Mouse (Mus musculus) c-Kit-negative CD71-positive TER-119-positive erythroid progenitor cells, embryonic 14.5 days (primary cell): ENCODE measurements at regions not wholly inside any gene's neighbourhood (a gene's known extent, or its start where the extent isn't known, plus 50 kb on each side); places are given as distances from the start of the nearest gene placed in this dataset.

ENCODE experiments used
- DNase-seq: peaks from one replicate; pipeline ENCODE4 v3.0.0-alpha.2; 2013; ENCODE audit warnings: low read depth, low spot score

GRCm38 (mm10) chr10:98751376-98752058, 162.7 kb upstream of the Atp2b1 start:
- no peak for DNase-seq

GRCm38 (mm10) chr10:98761080-98761479, 153.1 kb upstream of the Atp2b1 start:
- no peak for DNase-seq

DNA sequence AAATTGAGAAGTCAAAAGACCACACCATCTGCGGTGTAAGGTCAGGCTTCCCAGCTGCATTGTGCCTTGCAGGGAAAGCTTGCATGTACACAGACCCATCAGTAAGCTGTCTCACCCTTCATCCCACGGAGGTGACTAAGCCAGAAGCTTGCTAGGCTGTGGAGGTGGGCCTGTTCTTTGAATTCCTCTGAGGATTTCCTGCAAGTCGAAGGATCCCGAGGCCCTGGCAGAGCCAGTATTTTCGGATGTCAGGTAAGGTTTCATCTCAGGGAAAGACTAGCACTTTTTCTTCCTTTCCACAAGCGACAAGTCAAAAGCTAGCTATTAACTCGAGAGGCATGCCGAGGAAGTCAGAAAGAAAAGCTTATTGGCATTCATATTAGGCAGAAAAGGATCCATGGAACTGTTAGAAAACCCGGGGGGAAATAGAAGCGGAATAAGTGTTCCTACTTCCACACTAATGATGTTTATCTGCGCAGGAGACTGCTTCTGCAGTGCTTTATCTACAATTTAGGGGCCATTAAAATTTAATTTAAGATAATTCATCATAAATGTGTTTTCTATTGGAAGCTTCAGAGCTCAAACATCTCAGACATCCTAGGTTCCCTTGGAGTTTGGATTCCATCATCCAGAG, 148.3 kb upstream of the Atp2b1 start:
- no peak for DNase-seq

- no peak for DNase-seq
Observed at GRCm38 (mm10) chr10:98779783-98780182, 134.4 kb upstream of the Atp2b1 start.

- DNase-seq, result no peak
Observed at GRCm38 (mm10) chr10:98780938-98781337, 133.3 kb upstream of the Atp2b1 start.

DNA sequence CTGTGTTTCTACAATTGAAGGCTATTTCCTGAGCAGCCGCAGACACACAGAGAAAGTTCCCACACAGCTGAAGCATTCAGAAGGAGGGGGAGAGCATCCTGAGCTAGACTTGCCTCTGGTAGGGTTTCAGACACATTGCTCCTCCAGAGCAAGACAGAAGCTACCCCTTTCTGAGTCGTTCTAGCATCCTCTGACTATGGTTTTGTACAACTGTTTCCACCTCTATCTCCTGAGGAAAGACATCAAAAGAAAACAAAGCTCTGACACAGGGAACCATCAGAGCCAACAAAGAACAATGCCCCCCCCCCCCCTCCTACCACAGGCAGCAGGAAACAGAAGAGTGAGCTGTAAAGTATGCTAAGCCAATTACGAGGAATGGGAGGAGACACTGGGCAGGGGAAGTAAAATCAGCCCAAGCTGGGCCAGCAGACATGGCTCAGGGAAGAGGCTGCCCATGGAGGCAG, 132.3 kb upstream of the Atp2b1 start:
- DNase-seq, result no peak

DNA sequence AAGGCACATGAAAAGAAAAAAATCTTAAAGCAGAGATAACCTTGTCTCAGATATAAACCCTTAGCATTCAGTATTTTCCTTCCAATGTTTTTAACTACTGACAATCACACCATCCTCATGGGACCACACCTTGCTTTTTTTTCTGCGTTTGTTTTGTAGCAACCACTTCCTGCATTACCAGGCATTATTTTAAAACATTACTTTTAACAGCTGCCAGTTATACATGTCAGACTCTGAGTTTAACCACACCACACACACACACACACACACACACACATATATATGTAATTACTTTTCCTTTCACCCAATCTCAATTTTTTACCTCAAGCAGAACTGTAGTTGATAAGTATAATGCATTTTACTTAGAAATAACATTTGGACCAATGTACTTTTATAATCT, 128.8 kb upstream of the Atp2b1 start:
- DNase-seq, result no peak

DNA sequence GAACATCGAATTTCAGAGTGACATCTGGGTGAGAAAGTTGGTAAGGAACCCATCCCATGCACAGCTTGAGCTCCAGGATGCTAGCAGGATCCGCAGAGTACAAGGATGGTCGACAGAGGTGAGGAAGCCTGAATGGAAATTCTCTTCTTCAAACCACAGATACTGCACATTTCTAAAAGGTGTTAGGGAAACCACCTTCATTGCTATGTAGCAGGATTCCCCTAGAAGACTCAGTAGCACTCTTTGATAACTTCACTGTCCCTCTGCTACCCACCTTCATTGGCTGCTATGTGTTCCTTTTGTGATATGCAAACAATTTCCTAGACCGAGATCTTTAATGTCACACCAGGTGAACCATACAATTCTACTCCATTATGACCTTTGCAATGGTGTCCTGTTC, 128.1 kb upstream of the Atp2b1 start:
- DNase-seq, result no peak

GRCm38 (mm10) chr10:98789763-98790162, 124.4 kb upstream of the Atp2b1 start:
- DNase-seq, result no peak

DNA sequence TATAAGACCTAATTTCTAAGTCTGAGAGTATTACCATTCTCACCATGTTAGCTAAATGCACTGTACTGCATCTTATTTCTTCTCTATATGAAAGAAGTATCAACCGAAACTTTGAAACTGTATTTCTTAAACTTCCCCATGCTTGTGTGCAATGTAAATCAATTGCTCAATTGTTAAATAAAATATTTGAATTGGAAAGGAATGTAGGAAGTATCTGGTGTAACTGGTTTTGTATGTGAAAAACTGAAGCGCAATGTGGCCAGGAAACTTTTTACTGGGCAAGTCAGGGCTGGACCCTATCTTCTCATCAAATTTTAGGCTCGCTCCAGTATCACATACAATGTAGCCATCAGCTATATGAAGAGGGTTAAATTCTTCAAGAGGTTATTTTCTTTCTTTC, 123.8 kb upstream of the Atp2b1 start:
- DNase-seq, result no peak

DNA sequence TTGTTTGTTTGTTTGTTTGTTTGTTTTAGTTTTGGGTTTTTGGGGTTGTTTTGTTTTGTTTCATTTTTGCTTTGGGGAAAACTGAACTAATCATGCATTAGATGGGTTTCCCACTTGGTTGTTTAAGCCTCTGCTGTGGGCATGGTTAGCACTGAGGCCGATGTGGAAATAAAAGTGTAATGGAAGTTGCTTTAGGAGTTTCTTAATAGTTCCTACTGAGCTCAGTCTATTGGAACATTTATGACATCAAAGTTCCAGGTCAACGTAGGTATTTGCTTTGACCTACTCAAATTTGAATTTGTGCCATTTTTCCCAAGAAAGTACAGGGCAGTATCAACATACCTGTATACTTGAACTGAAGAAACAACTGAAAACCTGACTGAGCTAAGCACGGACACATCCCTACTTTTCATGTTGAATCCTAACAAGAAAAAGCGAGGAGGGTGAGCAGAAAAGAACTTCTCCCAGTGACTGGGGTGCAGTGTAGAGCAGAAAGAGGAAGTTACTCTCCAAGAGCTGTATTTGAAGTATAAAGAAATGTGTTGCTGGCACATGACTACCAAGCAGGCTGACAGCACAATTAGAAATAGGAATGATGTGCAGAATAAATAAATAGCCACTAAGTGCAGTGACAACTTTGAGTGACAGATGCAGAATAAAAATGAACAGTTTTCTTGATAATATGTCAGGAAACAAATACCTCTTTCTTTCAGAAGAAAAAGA, 122.0 kb upstream of the Atp2b1 start:
- no peak for DNase-seq

DNA sequence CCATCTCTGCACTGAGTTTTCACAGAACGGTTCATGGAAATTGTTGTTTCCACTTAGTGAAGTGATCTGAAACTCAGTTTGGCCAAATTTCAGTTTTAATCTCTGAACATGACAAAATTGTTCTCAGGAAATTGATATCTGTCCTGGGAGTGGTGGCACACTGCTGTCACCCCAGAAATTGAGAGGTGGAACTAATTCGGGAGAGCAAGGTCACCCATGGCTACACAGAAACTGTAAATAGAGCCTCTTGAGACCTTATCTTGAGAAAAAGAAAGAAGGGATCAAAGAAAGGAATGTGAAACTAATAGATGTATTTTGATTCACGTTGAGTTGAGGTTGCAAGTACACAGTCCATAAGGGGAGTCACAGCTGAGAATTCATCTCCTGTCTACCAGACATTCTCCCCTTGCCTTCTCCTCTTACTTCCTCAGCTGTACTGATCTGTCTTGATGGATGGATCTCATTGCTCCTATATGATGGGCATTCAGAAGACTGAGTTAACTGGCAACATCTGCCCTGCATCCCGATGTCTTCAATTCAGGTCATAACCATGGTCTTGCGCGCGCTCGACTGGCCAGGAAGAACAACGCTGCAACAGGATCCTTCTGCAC, 120.2 kb upstream of the Atp2b1 start:
- DNase-seq, result no peak

DNA sequence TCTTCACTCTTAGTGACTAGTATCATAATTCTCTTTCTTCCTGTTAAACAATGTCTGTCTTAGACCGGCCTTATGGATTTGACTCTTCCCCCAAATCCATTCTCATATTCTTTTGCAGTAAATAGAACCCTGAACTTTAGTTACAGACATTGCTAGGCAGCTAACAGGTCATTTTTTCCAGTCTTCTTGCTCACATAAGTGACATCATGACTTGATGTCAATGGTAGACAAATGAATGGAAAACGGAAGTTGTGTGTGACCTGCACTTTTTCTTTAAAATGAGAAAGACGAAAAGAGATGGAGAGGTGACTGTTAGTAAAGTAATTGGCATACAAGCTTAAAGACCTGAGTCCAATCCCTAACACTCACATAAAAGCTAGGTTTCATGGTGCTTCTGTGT, 118.2 kb upstream of the Atp2b1 start:
- DNase-seq, result no peak

GRCm38 (mm10) chr10:98798634-98799415, 115.4 kb upstream of the Atp2b1 start:
- DNase-seq, result no peak

DNA sequence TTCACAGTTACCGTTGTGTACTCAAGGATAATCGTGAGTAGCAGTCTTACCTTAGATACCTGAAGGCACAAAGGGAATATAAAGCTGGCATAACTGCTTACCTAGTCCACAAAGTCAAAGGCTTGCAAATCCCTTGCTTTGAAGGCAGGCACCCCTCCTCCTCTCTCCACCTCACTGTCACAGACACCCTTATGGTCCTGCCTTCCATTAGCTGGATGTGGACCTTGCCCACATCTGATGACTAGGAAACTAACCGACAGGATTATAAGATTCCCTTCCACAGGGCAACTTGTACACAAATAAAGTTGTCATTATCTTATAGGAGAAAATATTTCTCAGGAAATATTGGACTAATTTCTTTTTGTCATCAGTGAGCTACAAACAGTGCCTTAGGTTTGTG, 114.4 kb upstream of the Atp2b1 start:
- DNase-seq, result no peak

- no peak for DNase-seq
Observed at GRCm38 (mm10) chr10:98800949-98801348, 113.3 kb upstream of the Atp2b1 start.

GRCm38 (mm10) chr10:98805013-98805412, 109.2 kb upstream of the Atp2b1 start:
- DNase-seq, result no peak

GRCm38 (mm10) chr10:98806798-98807535, 107.2 kb upstream of the Atp2b1 start:
- no peak for DNase-seq

DNA sequence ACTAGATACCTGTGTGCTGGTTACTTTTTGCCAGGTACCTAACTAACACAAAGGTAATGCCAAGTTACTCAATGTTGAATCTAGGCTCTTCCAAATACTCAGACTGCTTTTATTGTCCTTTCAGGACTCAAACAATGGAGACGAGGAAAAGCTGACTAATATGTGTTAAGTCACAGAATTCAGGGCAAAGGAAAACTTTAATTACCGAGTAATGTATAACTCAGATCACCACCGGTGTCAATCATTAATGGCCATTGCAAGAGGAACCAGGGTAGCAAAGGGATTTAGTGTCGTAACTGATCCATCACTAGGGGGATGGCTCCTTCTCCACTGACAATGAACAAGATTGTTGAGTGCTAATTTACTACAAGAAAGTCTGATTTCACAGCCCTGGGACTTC, 105.6 kb upstream of the Atp2b1 start:
- no peak for DNase-seq

DNA sequence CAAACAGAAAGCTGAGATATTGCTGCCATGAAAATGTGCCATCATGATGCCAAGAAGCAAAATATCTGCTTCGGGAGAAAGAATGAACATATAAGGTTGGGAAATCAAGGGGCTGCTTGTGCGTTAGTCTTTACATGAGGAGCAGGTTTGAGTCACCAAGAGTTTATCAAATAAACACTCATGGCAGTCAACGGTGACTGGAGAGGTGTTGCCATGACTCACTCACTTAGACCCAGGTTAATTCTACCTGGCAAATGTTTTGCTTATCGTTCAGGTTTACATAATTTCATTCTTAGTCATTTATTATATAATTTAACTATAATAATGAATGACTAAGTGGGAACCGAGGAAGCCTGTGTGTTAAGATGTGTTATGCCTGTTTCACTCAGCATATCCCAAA, 85.2 kb upstream of the Atp2b1 start:
- DNase-seq, result no peak

GRCm38 (mm10) chr10:98831488-98831887, 82.7 kb upstream of the Atp2b1 start:
- no peak for DNase-seq
